Mouse (Mus musculus) urinary bladder, adult 2 months (tissue): ENCODE results near the gene Hook2. TPM values are rescaled to one million over a fixed set of nuclear protein-coding genes. Genes with fewer than 3 reads are reported as not detected.

Experiments used
- DNase-seq: peaks from one replicate; pipeline ENCODE4 v3.0.0; 2022; ENCODE audit warnings: low spot score
- polyA plus RNA-seq: library from polyadenylated mRNA; depleted of rRNA; stranded (reverse); fragments of >200 nt; gene quantifications from 2 replicates; pipeline ENCODE4 v1.2.3, GENCODE M21; 2012

Hook2 gene
- polyA plus RNA-seq, 1 experiment: 28.5 TPM

- DNase-seq: no peak
These were observed 3.0 kb upstream of the Hook2 start for GRCm38 (mm10) chr8:84987388-84987787.

GRCm38 (mm10) chr8:84987903-84988302, 2.5 kb upstream of the Hook2 start:
- DNase-seq: no peak

GRCm38 (mm10) chr8:84989311-84989731, 1.1 kb upstream of the Hook2 start:
- DNase-seq: peak; percentile 53

- peak; percentile 92 for DNase-seq
These were observed 593 bp upstream of the Hook2 start for GRCm38 (mm10) chr8:84989810-84990209.

- peak; percentile 56 for DNase-seq
These were observed 433 bp downstream of the Hook2 start for GRCm38 (mm10) chr8:84990836-84991235.

- no peak for DNase-seq
These were observed 4.0 kb downstream of the Hook2 start for GRCm38 (mm10) chr8:84994375-84994774.

- DNase-seq: no peak
These were observed 5.3 kb downstream of the Hook2 start for GRCm38 (mm10) chr8:84995680-84996079.

GRCm38 (mm10) chr8:84996978-84997377, 6.6 kb downstream of the Hook2 start:
- no peak for DNase-seq

GRCm38 (mm10) chr8:84997649-84998295, 7.4 kb downstream of the Hook2 start:
- DNase-seq: peak; percentile 73

- no peak for DNase-seq
These were observed 17.3 kb downstream of the Hook2 start for GRCm38 (mm10) chr8:85007686-85008085.

GRCm38 (mm10) chr8:85011242-85011641, 20.8 kb downstream of the Hook2 start:
- no peak for DNase-seq

- no peak for DNase-seq
These were observed 22.9 kb downstream of the Hook2 start for GRCm38 (mm10) chr8:85013230-85013840.

GRCm38 (mm10) chr8:85014431-85014830, 24.0 kb downstream of the Hook2 start, which contains the start of gene Best2:
Best2 (minus strand) TSS chr8:85014531.
- DNase-seq: no peak

- no peak for DNase-seq
These were observed 26.3 kb downstream of the Hook2 start for GRCm38 (mm10) chr8:85016724-85017123.

GRCm38 (mm10) chr8:85017209-85017608, 26.8 kb downstream of the Hook2 start:
- DNase-seq: no peak

GRCm38 (mm10) chr8:85021514-85022055, 31.2 kb downstream of the Hook2 start:
- no peak for DNase-seq

GRCm38 (mm10) chr8:85023846-85024245, 33.4 kb downstream of the Hook2 start:
- DNase-seq: no peak

- DNase-seq: peak; percentile 64
These were observed 34.9 kb downstream of the Hook2 start, which contains the start of gene Asna1 for GRCm38 (mm10) chr8:85025098-85025932. Asna1 (minus strand) TSS chr8:85025281.

- peak; percentile 97 for DNase-seq
These were observed 36.5 kb downstream of the Hook2 start, which contains the start of gene Trir for GRCm38 (mm10) chr8:85026670-85027515. Trir (plus strand) TSS chr8:85026823.

- DNase-seq: no peak
These were observed 37.1 kb downstream of the Hook2 start for GRCm38 (mm10) chr8:85027516-85027855.

- no peak for DNase-seq
These were observed 37.5 kb downstream of the Hook2 start for GRCm38 (mm10) chr8:85027922-85028321.
